Mouse (Mus musculus): ENCODE measurements around the gene Nup205. TPM values are rescaled to one million over a fixed set of nuclear protein-coding genes. Genes with fewer than 3 reads are reported as not detected.

Nup205 gene
- total RNA-seq, 2 experiments from 2014 or later, result 23.6 to 27.1 TPM

GRCm38 (mm10) chr6:35243989-35244388, 66.8 kb downstream of the Nup205 start:
- no peak for DNase-seq (ENCODE audit: extremely low spot score in 1 of 2, low spot score in 1 of 2)

DNA sequence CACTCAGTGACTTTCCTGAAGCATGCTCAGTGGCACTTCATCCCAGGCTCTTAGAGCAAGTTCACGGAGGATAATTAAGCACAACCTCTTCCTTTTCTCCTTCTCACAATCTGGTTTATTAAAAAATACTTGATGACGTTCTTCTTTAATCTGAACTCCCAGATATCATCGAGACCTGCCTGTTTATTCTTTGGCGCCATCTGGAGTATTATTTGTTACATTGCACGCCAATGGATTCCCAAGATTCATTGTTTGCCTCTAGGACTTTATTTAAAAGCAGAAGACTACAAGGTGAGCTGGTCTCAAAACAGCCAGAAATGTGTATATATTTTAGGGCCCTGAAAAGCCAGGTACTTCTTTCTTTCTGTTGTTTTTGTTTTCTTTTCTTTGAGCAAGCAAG, 67.9 kb downstream of the Nup205 start:
- DNase-seq (ENCODE audit: extremely low spot score in 1 of 2, low spot score in 1 of 2), result no peak

GRCm38 (mm10) chr6:35251807-35252476, 74.7 kb downstream of the Nup205 start:
- DNase-seq (ENCODE audit: extremely low spot score in 1 of 2, low spot score in 1 of 2), result no peak

GRCm38 (mm10) chr6:35252477-35253346, 75.5 kb downstream of the Nup205 start:
- peak; percentile 89 to 94 for DNase-seq (ENCODE audit: extremely low spot score in 1 of 2, low spot score in 1 of 2)

DNA sequence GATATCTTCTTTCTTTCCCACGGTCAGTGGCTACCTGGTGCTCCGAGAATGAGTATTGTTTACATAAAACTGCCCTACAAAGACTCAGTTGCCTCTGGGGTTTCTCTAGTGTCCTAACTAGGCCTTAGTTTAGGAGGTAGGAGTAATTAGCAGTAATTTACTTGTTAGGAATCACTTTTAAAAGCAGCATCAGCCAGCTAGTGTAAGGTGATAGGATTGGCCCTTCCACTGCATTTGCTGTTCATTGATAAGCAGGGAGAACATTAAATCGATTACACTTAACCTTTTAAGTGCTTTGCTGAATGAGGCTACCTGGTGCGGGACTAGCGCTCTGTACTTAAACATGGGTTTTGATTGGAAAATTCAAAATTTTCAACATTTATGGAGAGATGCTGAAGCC, 76.3 kb downstream of the Nup205 start:
- no peak for DNase-seq (ENCODE audit: extremely low spot score in 1 of 2, low spot score in 1 of 2)

DNA sequence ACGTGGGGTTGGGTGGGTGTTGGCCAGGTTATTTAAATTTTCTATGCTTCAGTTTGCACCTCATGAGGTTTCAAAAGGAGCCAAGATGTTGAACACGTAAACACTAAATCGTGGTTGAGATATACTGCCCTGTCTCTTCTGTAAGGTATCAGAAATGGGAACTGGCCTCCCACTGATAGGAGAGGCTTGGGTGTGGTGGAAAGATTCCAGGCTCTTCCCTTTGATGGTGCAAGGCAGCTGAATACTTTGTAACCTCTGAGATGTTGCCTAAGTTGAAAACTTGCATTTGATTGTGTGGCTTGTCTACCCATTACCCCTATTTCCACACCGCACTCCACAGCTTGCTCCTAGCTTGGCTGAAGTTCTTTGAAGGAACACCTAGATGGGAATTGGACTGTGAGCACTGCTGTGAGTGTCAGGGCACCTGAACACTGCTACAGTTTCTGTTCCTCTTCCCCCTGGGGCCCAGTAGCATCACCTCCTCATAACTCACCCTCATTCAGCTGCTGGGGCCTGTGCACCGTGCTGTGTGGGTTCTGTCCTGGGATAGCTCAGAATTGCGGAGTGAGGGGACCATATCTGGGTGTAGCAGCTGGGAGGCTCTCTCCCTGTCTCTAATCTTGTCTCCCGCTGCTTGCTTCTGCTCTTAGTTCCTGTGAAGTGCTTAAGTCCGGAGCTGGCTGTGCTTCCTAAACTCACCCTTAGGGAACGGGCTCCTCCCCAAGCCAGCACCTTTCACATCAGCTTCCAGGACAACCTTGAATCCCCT, 77.1 kb downstream of the Nup205 start:
- no peak for DNase-seq (ENCODE audit: extremely low spot score in 1 of 2, low spot score in 1 of 2)

GRCm38 (mm10) chr6:35255017-35255416, 77.8 kb downstream of the Nup205 start:
- DNase-seq (ENCODE audit: extremely low spot score in 1 of 2, low spot score in 1 of 2), result no peak

- DNase-seq (ENCODE audit: extremely low spot score in 1 of 2, low spot score in 1 of 2), result no peak
Observed at GRCm38 (mm10) chr6:35256691-35257090, 79.5 kb downstream of the Nup205 start.

DNA sequence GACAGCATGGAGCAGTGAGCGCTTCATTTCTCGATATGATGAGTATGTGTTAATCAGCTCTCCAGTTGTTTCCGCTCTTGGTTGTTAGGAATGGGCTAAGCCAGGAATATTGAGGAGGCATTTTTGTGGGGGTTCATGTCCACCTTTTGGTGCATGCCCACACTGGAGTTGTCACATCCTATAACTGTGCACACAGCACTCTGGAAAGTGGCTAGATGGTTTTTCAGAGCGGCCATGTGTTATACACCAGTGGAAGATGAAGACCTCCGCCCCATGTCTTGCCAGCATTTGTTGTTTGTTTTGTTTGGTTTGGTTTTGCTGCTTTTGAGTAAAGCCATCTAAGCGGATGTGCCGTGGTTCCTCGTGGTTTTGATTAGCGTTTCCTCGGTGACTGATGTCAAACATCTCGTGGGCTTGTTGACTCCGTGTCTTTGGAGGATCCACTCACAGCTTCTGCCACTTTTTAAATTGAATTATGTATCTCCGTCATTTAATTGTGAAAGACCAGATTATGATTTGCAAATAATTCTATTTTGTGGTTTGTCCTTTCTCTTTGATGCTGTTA, 80.5 kb downstream of the Nup205 start:
- DNase-seq (ENCODE audit: extremely low spot score in 1 of 2, low spot score in 1 of 2), result no peak

DNA sequence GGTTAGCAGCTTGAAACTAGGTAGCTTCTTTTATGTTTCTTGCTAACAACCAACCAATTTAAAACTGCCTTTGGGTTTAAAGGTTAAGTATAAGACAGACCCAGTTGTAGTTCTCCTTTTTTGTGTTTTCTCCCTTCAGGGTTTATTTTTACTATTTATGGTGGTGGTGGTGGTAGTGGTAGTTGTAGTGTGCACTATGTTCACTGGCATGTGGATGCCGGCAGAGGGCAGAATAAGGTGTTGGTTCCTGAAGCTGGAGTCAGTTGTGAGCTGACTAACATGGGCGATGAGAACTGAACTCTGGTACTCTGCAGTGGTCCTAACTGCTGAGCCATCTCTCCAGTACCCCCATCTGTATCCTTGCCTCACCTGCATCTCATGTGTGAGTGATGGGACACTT, 81.7 kb downstream of the Nup205 start:
- no peak for DNase-seq (ENCODE audit: extremely low spot score in 1 of 2, low spot score in 1 of 2)

DNA sequence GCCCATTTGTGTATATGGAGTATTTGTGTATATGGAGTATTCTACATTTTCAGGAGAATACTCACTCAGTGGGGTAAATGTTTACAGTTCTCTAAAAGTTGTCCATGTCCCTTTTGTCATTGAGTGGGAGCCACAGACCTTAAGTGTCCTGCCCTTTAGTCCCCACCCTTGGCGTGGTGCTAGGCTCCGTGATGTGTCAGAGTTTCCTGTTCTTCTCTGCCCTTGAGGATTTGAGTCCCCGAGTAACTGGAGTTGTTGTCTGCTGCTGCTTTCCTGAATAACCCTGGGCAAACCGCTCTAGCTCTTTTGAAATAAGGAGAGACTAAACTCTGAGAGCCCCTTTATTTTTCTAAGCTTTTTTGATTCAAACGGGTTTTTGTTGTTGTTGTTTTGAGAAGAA, 82.3 kb downstream of the Nup205 start:
- DNase-seq (ENCODE audit: extremely low spot score in 1 of 2, low spot score in 1 of 2), result no peak

DNA sequence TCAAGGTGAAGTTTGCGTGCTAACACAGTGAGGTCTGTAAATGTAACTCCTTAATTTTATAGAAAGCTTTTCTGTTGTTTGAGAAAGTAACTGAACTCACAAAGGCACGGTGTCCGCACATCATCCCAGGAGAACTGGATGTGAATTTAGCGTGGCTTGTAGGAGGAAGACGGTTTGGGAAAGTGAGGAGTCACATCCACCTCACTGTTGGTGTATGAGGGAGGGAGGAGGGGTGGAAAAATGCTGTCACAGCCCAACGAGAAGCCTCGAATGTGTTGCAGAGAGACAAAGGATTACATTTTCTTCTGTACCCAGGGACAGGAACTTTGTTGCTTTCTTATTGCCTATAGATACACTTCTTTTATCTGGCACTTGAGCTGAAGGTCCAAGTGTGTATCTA, 83.3 kb downstream of the Nup205 start:
- no peak for DNase-seq (ENCODE audit: extremely low spot score in 1 of 2, low spot score in 1 of 2)

DNA sequence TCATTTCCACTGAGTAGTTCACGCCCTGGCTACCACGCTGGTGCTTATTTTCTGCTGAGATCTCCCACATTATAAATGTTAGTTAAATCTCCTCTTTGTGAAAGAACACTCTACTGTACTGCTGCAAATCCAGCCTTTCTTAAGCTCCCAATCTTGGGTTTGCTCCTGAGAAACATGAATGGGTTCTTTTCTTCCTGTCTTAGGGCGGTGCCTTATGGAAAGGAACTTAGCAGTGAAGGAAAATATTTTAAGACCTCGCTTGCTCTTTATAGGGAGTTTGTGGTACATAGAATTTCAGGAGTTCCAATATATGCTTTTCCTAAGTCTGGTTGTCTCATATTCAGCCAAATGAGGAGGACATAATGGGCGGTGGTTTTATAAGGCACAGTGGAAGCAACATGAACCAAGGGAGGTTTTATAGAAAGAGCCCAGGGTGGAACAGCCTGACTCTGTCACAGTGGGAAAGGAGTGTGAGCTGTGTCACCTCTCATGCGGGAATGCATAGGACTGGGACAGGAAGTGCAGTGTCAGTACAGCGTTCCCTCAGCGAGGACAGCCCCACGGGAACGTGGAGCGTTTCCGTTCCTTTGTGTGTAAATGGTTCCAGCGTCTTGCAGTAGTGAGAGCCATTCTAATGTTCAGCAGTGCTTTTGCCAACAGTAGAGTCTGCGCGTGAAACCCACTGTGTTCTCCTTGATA, 88.5 kb downstream of the Nup205 start:
- no peak for DNase-seq (ENCODE audit: extremely low spot score in 1 of 2, low spot score in 1 of 2)

GRCm38 (mm10) chr6:35268711-35269110, 91.5 kb downstream of the Nup205 start:
- DNase-seq (ENCODE audit: extremely low spot score in 1 of 2, low spot score in 1 of 2), result no peak

DNA sequence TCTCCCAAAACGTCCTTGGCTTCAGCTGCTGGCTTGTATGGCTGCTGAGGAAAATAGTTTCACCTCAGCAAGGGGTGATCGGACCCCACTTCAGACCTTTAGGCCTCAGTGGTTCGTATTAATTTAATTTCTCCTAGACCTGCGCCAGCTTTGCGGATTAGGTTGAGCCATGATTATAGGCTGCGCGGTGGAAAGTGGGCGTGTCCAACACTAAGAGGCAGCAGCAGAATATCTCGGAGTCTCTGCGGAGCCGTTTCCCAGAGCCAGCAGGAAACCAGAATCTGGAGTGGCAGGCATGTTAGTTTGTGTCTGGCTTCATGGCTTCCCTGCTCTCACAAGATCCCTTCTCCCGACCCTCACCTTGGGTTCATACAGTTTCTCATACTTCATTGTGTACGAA, 92.4 kb downstream of the Nup205 start:
- no peak for DNase-seq (ENCODE audit: extremely low spot score in 1 of 2, low spot score in 1 of 2)

DNA sequence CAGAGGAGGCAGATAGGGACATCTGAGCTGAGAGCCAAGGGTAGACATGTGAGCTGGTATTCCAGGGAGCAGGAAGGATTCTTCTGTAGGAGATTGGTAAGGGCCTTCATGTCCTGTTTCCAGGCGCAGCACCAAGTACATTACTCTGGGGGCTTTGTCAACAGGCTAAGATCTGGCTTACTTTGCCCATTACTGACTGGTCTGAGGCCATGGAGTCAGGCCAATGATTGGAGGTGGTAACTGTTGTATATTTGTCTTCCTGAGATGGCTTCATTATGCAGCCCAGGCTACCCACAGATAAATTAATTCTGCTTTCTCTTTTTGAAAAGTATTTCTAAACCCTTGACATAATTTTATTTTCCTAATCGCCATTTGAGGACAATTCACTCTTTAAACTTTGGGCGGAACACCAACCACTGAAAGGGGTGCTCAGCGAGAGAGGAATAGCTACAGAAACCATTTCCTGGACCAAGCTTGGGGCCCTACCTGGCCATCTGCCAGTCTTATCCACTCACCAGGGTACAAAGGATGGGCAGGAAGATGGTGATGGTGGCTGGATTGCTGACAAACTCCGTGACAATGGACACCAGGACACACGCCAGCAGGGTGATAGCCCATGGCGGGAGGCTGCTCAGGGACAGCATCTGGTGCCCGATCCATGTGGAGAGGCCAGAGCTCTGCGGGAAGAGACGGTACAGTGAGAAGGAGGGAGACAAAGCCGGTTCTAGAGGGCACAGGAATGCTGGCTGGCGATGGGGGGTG, 94.1 kb downstream of the Nup205 start:
- DNase-seq (ENCODE audit: extremely low spot score in 1 of 2, low spot score in 1 of 2), result no peak

DNA sequence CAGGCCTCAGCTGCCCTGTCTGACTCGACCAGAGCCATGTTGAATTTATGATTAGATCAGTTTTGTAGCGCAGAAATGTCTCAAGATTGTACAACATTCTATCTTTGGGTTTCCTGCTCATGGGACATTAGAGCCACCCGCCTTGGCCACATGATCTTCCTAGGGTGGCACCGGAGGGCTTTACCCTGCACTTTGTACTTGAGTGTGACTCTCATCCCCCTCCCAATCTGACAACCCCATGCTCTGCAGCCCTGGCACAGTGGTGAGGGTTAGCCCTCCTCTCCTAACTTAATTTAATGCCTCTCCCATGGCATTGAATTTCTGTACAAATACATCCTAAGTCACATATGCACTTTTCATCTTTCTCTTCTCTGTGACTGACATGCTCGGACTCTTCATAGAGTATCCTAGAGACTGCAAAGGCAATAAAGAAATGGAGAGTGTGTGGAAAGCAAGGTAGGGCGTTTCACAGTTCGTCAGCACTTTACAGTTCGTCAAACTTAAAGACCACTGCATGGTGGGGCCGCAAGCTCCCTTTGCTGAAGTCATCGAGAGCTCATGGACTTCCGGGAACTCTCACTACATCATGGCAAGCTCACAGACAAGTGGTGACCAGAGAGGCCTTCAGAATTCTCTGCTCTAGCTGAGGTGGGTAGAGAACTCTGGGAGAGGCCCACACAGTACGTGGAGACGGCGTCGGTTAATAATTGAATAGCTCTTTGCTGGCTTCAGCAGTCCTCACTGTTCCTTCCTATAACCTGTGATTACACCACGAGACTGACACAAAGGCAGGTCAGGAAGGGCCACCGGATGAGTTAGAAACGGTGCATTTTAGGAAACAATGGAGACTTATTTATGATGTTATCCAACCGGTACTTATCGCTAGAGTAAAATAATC, 94.9 kb downstream of the Nup205 start:
- DNase-seq (ENCODE audit: extremely low spot score in 1 of 2, low spot score in 1 of 2), result no peak

DNA sequence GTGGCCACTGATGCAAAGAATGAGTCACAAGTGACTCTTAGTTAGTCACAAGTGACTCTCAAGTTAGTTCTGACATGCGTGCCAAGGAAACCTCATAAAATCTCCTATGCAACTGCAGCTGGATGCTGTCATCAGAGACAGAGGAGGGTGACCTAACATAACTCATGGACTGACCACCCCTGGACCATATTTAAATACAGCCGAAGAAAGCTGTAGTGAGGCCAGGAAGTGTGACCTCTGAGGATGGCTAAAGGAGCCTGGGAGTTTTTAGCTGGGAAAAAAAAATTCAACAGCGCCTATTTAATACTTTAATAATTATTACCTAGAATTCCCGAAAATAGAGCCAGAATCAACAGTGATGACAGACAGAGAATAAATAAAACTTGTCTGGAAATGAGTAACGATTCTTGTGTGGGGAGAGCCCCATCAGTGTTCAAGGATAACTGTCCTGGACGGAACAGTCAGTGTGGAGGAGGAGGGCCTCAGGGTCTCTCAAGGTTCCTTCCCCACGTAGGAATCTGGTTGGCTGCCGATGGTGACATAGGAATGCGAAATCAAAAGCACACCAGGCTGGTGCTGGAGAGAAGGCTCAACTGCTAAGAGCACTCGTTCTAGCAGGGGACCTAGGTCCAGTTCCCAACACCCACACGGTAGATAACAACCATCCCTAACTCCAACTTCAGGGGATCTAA, 96.3 kb downstream of the Nup205 start:
- no peak for DNase-seq (ENCODE audit: extremely low spot score in 1 of 2, low spot score in 1 of 2)
